Mouse (Mus musculus): ENCODE measurements around the gene Espnl. TPM values are rescaled to one million over a fixed set of nuclear protein-coding genes. Genes with fewer than 3 reads are reported as not detected.

The Espnl gene
- polyA plus RNA-seq, 1 experiment: 0.06 TPM

- Histone ChIP-seq H3K4me3 (ENCODE audit: extremely low read depth, insufficient read depth, insufficient read length) (no peak overlapping the region), H3K36me3 (ENCODE audit: control insufficient read depth, insufficient read depth, low read length) (peaks cover 13% of the 10 kb centered on the region), H3K27ac (ENCODE audit: insufficient read depth, low read length) (no peak overlapping the region), H3K4me1 (ENCODE audit: control insufficient read depth, insufficient read depth, insufficient read length) (no peaks in the 10 kb centered on the region; the same call in none of the 2 replicates), H3K27me3 (ENCODE audit: control insufficient read depth, insufficient read depth, low read length) (peaks cover 3% of the 10 kb centered on the region; the same call in 1 of the 2 replicates)
- TF ChIP-seq POLR2A (IDR thresholded peaks at IDR 0.05; ENCODE audit: low read depth, low read length): no peak
- no peak for TF ChIP-seq CTCF (IDR thresholded peaks at IDR 0.05; ENCODE audit: extremely low read depth, insufficient read depth, insufficient read length, insufficient replicate concordance)
- no peak for DNase-seq (ENCODE audit: low read depth in 1 of 2, low spot score in 2 of 2)
- 93% methylated on average over 23 of the region's 23 CpGs for WGBS
Measured at GRCm38 (mm10) chr1:91370055-91370454, 48.2 kb downstream of the Espnl start.

DNA sequence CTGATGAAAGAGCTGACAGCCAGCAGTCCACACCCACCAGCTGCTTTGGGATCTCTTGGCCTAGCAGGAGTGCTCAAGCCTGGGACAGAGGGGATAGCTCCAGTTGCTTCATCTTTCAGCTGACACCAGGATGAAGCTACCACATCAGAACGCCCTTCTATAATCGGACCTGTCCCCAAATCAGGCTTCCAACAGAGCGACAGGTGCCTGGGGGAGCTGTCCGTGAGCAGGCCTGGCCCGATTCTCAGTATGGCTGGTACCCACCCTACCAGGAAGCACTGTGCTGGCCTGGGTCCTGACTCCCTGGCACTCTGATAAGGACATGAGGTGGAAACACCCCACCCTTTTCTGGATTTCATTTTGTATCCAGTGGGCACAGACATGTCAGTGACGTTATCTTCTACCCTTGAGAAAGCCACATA is 51.5 kb downstream of the Espnl start:
- 92% methylated on average over 6 of the region's 6 CpGs for WGBS
- H3K4me3 ChIP-seq (ENCODE audit: extremely low read depth, insufficient read depth, insufficient read length): no peak overlapping the region
- no peak for TF ChIP-seq POLR2A (IDR thresholded peaks at IDR 0.05; ENCODE audit: low read depth, low read length)
- H3K27me3 ChIP-seq (ENCODE audit: control insufficient read depth, insufficient read depth, low read length): no peaks in the 10 kb centered on the region
- peaks cover 39% of the 10 kb centered on the region for H3K36me3 ChIP-seq (ENCODE audit: control insufficient read depth, insufficient read depth, low read length)
- H3K27ac ChIP-seq (ENCODE audit: insufficient read depth, low read length): no peak overlapping the region
- H3K4me1 ChIP-seq (ENCODE audit: control insufficient read depth, insufficient read depth, insufficient read length): no peaks in the 10 kb centered on the region
- DNase-seq (ENCODE audit: low read depth in 1 of 2, low spot score in 2 of 2): no peak

DNA sequence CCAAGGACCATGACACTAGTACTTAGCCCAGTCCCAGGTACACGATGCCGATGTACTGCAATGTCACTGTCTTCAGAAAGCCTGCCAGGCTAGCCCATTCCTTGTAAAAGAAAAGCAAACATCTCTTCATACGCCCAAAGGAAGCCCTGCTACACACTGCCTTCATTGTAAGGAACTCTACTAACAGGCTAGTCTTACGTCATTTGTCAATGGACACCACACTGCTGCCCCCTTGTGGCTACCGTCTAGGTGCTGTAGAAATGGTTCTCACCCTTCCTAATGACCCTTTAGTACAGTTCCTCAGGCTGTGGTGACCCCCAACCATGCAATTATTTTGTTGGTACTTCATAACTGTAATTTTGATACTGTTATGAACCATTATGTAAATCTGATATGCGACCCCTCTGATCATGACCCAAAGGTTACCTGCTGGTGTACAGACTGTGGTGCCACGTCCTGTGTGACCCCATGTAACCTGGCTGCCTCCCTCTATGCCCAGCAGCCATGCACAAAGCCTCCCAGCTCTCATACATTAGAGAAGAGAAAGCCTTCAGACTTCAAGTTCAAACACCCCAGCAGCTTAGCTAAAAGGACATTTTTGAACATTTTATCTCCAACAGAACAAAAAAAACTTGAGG is 58.7 kb downstream of the Espnl start:
- 72% methylated on average over 7 of the region's 7 CpGs for WGBS
- TF ChIP-seq CTCF (IDR thresholded peaks at IDR 0.05; ENCODE audit: extremely low read depth, insufficient read depth, insufficient read length, insufficient replicate concordance) (peak; percentile 53; the same call in 1 of the 2 replicates), POLR2A (IDR thresholded peaks at IDR 0.05; ENCODE audit: low read depth, low read length) (no peak)
- DNase-seq (ENCODE audit: low read depth in 1 of 2, low spot score in 2 of 2): peak; percentile 26 to 63
- H3K27me3 ChIP-seq (ENCODE audit: control insufficient read depth, insufficient read depth, low read length): no peaks in the 10 kb centered on the region
- H3K36me3 ChIP-seq (ENCODE audit: control insufficient read depth, insufficient read depth, low read length): peaks cover 58% of the 10 kb centered on the region
- no peak overlapping the region for H3K4me3 ChIP-seq (ENCODE audit: extremely low read depth, insufficient read depth, insufficient read length)
- no peaks in the 10 kb centered on the region for H3K4me1 ChIP-seq (ENCODE audit: control insufficient read depth, insufficient read depth, insufficient read length)
- H3K27ac ChIP-seq (ENCODE audit: insufficient read depth, low read length): no peak overlapping the region

DNA sequence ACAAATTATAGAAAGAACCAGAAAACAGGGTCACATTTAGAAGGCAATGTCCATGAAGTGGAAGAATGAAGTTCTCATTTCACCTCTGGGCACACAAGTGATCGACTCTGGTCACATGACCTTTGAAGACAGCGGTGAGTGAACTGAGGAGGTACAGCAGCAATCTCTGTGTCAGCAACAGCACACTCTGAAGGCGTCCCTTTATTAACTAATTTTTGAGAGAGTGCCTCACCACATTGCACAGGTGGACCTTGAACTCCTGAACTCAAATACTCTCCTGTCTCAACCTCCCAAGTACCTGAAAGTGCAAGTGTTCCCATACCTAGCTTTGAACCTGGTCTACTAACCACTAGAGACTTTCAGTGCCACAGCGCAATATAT is 59.2 kb downstream of the Espnl start:
- H3K27ac ChIP-seq (ENCODE audit: insufficient read depth, low read length): no peak overlapping the region
- no peaks in the 10 kb centered on the region for H3K27me3 ChIP-seq (ENCODE audit: control insufficient read depth, insufficient read depth, low read length)
- WGBS: 95% methylated on average over 4 of the region's 4 CpGs
- H3K4me3 ChIP-seq (ENCODE audit: extremely low read depth, insufficient read depth, insufficient read length): no peak overlapping the region
- TF ChIP-seq POLR2A (IDR thresholded peaks at IDR 0.05; ENCODE audit: low read depth, low read length) (no peak), CTCF (IDR thresholded peaks at IDR 0.05; ENCODE audit: extremely low read depth, insufficient read depth, insufficient read length, insufficient replicate concordance) (no peak)
- H3K36me3 ChIP-seq (ENCODE audit: control insufficient read depth, insufficient read depth, low read length): peaks cover 56% of the 10 kb centered on the region
- DNase-seq (ENCODE audit: low read depth in 1 of 2, low spot score in 2 of 2): no peak
- H3K4me1 ChIP-seq (ENCODE audit: control insufficient read depth, insufficient read depth, insufficient read length): no peaks in the 10 kb centered on the region

DNA sequence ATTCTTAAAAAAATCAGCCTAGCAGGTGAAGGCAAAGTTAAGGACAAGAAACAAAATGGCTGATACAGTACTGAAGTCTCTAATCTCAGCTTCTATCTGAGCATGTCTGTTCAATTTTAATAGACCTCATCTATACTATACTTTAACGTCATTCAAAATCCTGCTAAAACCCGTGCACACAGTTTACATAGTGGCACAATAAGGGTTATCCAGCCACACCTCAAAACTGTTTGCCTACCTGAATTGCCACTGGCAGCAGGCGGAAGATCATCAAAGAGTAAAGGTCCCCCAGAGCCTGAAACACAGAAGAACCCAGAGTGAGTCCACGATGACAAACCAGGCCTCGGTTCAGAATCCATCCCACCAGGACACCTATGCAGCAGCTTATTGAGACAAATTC is 68.5 kb downstream of the Espnl start:
- no peak for DNase-seq (ENCODE audit: low read depth in 1 of 2, low spot score in 2 of 2)
- no peak overlapping the region for H3K4me3 ChIP-seq (ENCODE audit: extremely low read depth, insufficient read depth, insufficient read length)
- H3K27ac ChIP-seq (ENCODE audit: insufficient read depth, low read length): no peak overlapping the region
- no peak for TF ChIP-seq POLR2A (IDR thresholded peaks at IDR 0.05; ENCODE audit: low read depth, low read length)
- H3K36me3 ChIP-seq (ENCODE audit: control insufficient read depth, insufficient read depth, low read length): peaks cover 22% of the 10 kb centered on the region
- H3K27me3 ChIP-seq (ENCODE audit: control insufficient read depth, insufficient read depth, low read length): no peaks in the 10 kb centered on the region
- 94% methylated on average over 5 of the region's 5 CpGs for WGBS
- H3K4me1 ChIP-seq (ENCODE audit: control insufficient read depth, insufficient read depth, insufficient read length): no peaks in the 10 kb centered on the region

DNA sequence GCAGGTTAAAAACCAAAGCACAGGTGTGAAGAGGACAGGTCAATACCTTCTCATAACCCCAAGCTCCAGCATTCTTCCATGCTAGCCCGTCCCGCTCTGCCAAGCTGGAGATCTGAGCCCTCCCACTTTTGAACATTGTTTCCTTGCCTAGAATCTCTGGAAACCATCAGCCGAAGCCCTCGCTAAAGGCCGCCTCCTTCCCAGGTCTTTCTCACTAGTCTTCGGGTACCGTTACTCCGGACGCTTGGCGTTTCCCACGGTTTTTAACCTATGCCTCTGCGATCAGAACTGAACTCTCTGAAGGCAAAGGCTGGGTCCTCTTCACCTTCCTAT is 76.0 kb downstream of the Espnl start:
- peaks cover 6% of the 10 kb centered on the region; the same call in 1 of the 2 replicates for H3K4me1 ChIP-seq (ENCODE audit: control insufficient read depth, insufficient read depth, insufficient read length)
- no peaks in the 10 kb centered on the region for H3K27me3 ChIP-seq (ENCODE audit: control insufficient read depth, insufficient read depth, low read length)
- WGBS: 2% methylated on average over 12 of the region's 12 CpGs
- TF ChIP-seq POLR2A (IDR thresholded peaks at IDR 0.05; ENCODE audit: low read depth, low read length) (no peak), CTCF (IDR thresholded peaks at IDR 0.05; ENCODE audit: extremely low read depth, insufficient read depth, insufficient read length, insufficient replicate concordance) (no peak)
- peak overlapping the region; percentile 99 for H3K4me3 ChIP-seq (ENCODE audit: extremely low read depth, insufficient read depth, insufficient read length)
- H3K27ac ChIP-seq (ENCODE audit: insufficient read depth, low read length): peak overlapping the region; percentile 58
- H3K36me3 ChIP-seq (ENCODE audit: control insufficient read depth, insufficient read depth, low read length): no peaks in the 10 kb centered on the region; the same call in 1 of the 2 replicates
- DNase-seq (ENCODE audit: low read depth in 1 of 2, low spot score in 2 of 2): no peak

Other genes starting within 250 kb of the Espnl start
- 0.05 TPM in 1 of 2 replicates, not detected in the other for gene Rbm44, start 177.0 kb upstream of the Espnl start, polyA plus RNA-seq (2012; rRNA removed)
- gene Ramp1, start 142.3 kb upstream of the Espnl start, polyA plus RNA-seq (2012; rRNA removed): 15.8 and 22.2 TPM in 2 replicates
- 28.6 and 31.8 TPM in 2 replicates for gene Ube2f, start 71.8 kb upstream of the Espnl start, polyA plus RNA-seq (2012; rRNA removed)
- gene Scly, start 23.7 kb upstream of the Espnl start, polyA plus RNA-seq (2012; rRNA removed): 20.9 and 25.3 TPM in 2 replicates
- 0.75 and 0.84 TPM in 2 replicates for gene Klhl30, start 28.9 kb downstream of the Espnl start, polyA plus RNA-seq (2012; rRNA removed)
- gene Erfe, start 44.4 kb downstream of the Espnl start, polyA plus RNA-seq (2012; rRNA removed): 0.51 and 1.3 TPM in 2 replicates
- 43.9 and 46.7 TPM in 2 replicates for gene Ilkap, start 76.7 kb downstream of the Espnl start, polyA plus RNA-seq (2012; rRNA removed)
- gene Hes6, start 92.0 kb downstream of the Espnl start, polyA plus RNA-seq (2012; rRNA removed): 59.9 and 87.9 TPM in 2 replicates
- gene Per2, start 137.2 kb downstream of the Espnl start, polyA plus RNA-seq (2012; rRNA removed): 3.7 and 5.0 TPM in 2 replicates
- 3.7 and 3.9 TPM in 2 replicates for gene Traf3ip1, start 172.6 kb downstream of the Espnl start, polyA plus RNA-seq (2012; rRNA removed)
- 9.8 and 15.9 TPM in 2 replicates for gene Asb1, start 218.5 kb downstream of the Espnl start, polyA plus RNA-seq (2012; rRNA removed)